Mouse (Mus musculus): ENCODE results near the gene Gm10037.

DNA sequence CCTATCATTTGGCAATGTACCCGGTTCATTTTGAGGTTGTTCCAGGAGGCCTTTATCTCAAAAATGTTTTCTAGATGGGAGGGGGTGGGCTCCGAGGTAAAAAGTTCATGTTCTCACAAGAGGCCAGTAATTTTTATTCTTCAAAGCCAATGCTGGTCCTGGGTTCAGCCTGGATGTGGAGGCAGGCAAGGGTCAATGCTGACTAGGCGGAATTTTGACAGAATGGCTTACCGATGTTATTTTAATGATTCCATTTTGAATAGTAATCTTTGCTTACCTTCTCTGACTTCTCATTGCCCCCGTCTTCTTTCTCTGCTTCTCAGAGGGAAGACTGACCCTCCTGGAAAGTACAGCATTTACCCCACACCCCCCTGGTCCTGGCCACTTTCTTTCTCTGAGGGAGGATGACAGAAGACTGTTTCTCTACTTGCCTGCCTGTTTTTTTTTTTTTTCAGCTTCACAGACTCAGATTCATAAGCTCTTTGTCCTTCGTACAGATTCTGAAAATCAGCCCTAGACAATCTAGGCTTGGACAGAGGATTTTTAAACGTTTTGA, 45.9 kb downstream of the Gm10037 start:
- TF ChIP-seq CTCF (IDR thresholded peaks at IDR 0.05; ENCODE audit: low read depth) (no peak), EP300 (IDR thresholded peaks at IDR 0.05; ENCODE audit: low read depth) (no peak)

Measured in liver, postnatal 0 days (tissue).